Mouse (Mus musculus) cerebellum, postnatal 14 days (tissue): Measurements from ENCODE around the gene Rbm44.
A peak's percentile ranks its signal among the peaks of the same experiment; 100 is the strongest.

ENCODE experiments used
- DNase-seq, 2 experiments: peaks; one replicate each; pipeline ENCODE4 v3.0.0; 2021; ENCODE audit warnings: mixed read lengths in 2 of 2

Rbm44 gene

DNA sequence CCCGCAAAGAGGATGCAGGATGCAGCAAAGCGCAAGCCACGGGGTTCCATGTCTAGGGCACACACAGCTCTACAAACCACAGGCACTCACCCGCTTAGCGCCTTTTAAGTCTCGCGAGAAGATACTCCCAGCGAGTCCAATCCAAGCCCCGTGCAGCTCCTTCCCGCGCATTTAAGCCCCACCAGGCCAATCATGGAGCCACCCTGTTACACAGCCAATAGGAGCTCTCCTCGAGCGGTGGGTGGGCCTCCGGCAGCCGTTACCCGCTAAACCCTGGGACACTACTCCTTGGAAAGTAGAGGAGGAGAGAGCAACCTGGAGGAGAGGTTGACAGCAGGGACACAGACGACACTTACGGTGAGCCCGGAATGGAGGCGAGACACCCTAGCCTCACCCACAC is at the start of gene Rbm44:
TSS of gene Rbm44 (plus strand) at position 277 of the 400 bp plus-strand sequence.
- no peak for DNase-seq

DNA sequence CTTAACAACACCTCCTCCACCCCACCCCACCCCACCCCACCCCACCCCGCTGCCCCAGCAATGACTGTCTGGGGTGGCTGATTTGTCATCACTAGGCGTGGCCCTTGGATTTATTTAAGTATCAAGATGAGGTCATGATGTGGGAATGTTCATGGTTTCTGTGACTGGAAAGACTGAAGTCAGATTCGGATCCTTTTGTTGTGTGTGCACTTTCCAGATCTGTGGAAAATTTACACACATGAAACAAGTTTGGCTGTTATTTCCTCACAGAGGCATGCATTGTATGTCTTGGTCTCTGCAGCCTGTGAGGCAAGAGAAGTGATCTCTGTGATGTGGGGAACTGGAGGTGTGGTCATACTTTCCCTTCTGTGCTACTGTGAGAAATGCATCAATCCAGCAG is 49.6 kb upstream of the Rbm44 start:
- no peak for DNase-seq

DNA sequence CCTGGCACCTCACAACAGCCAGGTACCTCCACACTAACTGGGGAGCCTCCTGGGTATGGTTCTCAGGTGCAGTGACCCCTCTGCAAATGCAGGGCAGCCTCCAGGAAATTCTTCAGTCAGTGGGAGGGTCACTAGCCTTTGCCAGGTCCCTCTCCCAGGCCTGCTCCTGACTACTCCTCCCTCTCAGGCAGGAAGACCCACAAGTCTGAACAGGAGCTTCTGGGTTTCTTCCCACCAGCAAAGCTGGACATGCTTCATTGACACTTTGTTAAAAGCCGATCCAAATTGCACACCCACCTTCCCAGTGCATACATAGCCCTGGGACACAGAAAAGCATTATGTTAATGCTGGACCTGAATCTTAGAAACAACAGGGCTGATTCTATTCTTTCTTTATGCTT is 49.0 kb upstream of the Rbm44 start:
- no peak for DNase-seq

DNA sequence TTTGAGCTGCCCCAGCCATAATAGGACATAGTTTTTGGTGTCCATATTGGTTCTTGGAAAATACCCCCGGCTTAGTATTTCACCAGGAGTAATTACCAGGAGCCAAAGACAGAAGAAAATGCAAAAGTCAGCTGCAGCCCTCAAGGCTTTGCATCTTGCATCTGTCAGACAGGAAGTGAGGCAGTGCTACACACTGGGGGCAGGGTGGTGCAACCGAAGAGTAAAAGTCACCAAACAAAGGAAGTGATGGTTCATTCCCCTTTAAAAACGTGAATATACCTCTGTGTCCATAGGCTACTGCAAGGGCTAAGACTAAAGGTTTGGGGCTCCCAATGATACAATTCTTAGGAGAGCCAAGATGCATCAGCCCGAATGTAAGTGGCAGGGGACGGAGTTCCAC is 48.4 kb upstream of the Rbm44 start:
- no peak for DNase-seq

DNA sequence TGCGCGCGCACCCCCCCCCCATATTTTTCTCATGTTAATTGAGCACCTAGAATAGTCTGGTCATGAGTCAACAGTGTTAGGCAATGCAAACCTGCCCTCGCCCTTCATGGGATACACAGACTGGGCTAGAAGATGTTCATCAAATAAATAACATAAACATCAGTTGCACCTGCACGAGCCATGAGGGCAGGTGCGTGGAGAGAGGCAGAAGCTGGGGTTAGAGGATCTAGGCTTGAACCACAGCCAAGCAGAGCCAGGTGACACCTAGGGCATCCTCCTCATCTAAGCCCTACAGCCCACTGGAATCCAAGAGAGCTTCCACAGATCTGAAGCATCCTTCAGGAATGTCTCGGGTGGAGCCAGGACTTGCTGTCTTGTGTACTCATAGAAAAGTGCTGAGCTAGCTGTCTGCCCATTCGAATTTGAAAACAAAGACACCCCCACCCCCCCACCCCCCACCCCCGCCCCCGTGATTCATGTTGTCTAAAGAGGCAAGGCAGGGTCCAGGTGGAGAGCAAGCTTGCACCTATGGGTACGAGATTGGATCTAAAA is 47.5 kb upstream of the Rbm44 start:
- no peak for DNase-seq

DNA sequence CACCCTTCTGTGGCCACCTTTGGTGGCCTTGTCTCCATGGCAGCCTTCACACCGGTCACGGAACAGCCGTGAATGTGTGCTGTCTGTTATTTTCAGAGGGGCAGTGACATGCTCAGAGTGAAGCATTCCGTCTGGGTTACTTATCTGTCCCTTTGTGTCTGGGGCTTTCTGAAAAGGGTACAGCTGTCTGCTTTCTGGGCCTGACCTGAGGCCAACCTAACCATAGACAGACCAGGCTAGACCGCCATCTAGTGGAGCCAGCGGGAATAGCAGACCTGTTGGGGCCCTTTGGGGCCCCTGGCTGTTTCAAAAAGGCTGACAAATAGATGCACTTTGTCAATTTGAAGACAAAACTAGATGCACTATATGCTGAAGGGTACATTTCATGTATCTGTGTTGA is 46.0 kb upstream of the Rbm44 start:
- peak; percentile 79 to 86 for DNase-seq

DNA sequence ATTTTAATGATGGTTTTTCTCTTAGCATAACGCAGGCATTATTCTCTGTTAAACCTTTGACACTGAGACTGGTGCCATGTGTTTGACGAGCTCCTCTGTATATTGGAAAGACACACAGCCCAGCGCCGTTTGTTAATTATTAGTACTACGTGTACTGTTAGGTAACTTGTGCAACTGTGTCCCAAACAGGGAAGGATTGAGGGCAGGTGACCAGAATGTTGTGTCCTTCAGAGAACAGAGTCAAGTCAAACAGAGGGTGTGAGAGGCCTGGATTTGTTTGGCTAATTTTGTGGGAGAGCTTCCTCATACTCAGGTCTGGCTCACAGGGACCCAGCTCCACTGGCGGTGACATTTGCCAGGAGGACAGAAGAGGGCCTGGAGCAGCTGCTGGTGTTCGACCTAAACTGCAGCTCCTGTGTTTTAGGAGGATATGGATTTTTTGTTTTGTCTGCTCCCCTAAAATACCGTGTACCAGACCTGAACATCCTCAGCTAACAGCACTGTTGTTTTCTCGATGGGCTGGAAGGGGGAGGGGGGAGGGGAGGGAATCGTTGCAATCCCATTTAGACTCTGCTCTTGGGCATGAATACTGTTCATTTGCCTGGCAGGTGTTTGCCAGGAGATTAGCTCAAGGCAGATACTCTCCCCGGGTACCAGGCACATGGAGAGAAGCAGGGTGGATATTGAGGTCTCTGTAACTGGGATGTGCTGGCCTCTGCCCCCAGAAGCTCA is 43.0 kb upstream of the Rbm44 start:
- no peak for DNase-seq

DNA sequence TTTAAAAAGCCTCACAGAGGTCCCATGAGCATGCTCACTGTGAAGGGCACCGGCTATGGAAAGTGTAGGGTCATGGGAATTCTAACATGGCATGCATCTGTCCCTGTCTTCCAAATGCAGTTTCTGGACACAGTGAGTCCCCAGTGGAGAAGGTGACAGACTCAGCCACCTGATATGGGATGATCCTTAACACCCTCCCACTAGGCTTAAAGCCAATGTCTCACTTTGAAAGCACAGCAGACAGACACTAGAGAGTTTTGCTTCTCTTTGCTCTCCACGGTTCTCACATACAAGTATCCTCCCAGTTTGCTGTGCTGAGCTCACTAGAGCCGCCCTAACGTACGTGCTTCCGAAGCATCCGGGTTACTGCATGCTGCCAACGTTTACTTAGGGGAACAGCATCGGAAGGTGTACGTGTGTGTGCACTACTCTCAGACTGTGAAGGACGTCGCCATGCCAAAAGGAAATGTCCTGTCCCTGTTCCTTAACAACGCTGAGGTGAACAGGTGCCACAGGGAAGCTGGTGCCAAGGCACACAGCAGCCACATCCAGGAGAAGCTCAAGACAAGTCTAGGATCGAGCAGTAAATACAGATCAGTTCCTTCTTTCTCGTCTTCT is 41.4 kb upstream of the Rbm44 start:
- no peak for DNase-seq

DNA sequence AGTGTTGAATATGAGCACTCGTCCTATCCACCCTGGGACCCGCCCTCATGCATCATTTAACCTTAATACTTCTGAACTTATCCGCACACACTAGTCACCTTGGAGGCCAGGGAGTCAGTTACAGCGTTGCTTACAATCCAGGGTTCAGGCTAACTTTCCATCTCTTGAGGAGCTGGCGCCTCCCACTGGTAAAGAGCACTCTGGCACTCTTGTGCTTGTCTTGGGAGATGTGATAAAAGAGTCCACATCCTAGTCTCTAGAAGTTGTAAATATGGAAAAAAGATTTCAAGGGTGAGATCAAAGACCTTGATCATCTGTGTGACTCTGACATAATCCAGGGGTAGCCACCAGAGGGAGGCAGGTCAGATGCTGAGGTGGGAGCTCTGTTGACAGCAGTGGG is 37.3 kb upstream of the Rbm44 start:
- DNase-seq = peak in 1 of 2 experiments; percentile 17

DNA sequence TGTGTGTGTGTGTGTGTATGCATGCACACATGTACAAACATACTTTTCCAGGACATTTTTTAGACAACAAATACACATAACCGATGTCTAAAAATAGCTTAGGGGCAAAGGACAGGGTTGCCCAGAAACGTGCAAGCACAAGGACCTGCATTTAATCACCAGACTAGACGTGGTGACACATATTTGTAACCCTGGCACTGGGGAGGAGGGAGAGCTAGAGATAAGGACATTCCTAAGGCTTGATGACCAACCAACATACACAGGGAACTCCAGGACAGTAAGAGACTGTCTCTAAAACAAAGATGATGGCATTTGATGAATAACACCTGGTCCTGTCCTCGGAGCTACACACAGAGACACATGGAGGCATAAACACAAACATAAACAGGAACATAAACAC is 35.6 kb upstream of the Rbm44 start:
- no peak for DNase-seq

DNA sequence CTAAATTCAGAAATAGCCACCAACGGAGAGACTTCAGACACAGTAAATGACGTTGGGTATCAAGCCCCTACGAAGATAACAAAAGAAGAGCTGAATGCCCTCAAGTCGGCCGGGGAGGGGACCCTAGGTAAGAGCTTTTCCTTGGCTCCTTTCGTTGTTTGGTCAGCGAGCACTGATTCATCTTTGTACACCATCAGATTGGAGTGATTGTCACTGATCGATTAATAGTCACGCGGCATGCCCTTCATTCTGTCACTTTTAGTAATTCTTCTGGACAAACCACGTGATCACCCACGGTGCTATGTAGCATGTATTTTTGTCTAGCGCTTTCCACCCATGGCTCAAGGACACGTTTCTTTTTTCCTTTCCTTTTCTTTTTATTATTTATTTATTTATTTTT is 32.7 kb upstream of the Rbm44 start:
- DNase-seq = no peak

DNA sequence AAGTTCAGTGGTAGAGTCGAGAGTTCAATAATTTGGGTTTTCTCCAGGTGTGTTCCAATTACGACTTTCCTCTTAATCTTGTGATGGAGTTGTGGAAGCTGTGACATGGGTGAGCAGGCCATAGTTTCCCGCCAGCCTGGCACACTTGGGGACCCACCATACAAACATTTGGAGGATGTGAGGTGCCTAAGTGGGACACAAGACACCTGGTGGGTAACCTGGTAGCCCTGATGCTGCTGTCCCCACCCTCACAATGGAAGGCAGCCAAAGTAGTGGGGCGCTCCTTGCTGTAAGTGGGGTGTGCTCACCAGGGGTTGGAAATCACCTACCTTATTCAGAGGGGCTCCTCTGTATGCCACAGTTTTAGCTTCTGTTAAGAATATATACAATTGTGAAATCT is 32.3 kb upstream of the Rbm44 start:
- no peak for DNase-seq

DNA sequence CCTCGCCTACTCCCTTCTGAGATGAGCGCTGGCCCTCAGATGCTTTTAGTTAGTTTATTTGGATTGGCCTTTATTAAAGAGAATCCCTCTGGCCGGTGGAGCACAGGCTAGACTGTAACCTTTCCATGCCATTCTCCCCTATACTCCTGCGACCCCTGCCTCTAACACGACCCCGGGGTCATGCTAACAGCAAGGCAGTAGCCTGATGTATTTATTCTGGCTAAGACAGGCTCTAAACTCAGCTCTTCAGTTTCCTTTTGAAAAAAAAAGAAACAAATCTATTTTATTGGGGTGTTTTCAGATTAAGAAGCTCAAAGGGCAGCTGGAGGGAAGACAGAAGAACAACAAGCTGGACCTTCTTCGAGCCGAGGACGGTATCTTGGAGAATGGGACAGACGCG is 22.8 kb upstream of the Rbm44 start:
- DNase-seq = no peak

DNA sequence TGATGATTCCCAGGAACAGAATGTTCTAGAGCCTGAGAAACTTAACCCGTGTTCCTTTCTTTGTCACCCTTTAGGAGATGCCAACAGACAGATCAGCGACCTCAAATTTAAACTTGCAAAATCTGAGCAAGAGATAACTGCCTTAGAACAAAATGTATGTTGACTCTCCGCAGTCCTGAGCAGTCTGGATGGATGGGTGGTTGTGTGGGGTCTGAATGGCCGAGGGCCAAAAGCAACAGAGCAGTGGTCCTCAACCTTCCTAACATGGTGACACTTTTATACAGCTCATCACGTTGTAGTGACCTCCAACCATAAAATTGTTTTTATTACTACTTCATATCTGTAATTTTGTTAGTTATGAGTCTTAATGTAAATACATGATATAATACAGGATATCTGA is 21.9 kb upstream of the Rbm44 start:
- no peak for DNase-seq

DNA sequence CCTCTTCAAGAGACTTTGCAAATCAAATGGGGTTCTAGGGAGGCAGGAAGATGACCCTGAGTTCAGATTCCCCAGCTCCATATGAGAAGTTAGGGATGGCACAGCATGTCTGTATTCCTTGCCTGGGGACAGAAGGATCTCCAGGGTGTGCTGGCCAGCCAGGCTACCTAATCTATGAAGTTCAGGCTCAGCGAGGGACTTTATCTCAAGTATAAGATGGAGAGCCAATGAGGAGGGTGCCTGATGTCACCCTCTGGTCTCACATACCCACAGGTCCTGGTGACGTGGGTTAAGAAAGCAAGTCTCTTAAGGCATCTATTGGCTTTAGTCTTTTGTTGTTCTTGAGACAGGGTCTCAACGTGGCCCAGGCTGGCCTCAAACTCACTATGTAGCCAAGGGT is 21.4 kb upstream of the Rbm44 start:
- DNase-seq = no peak

DNA sequence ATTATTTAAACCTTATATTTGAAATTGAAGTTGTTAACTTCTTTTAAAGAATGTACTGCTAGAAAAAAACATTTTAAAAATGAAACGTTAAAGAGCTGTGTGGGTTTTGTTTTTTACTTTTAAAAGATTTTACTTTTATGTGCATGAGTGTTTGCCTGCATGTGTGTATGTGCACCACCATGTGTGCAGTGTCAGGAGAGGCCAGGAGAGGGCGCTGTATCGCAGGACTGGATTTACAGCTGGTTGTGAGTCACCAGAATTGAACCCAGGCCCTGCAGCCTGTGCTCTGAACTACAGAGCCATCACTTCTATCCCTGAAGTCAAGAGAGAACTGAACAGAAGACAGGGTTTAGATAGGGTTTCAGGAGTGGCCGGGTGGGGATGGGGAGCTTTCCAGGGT is 16.0 kb upstream of the Rbm44 start:
- no peak for DNase-seq

DNA sequence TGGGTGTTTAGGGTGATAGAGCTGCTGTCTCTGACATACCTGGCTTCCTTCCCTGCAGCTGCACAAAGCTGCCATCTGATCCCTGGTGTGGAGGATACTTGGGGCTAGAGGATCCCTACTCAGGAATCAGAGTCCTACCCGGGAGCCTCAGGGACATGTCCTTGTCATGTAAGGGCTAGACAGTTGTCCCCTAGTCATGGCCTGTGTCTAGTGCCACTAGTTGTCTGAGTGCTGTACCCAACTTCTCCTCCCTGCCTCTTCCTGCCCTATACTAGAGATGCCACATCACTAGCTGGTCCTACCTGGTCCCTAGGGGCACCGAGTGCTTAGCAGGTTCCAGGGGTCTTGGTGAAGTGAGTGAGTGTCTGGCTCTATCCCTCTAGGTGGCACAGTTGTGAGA is 7.9 kb upstream of the Rbm44 start:
- DNase-seq = no peak

DNA sequence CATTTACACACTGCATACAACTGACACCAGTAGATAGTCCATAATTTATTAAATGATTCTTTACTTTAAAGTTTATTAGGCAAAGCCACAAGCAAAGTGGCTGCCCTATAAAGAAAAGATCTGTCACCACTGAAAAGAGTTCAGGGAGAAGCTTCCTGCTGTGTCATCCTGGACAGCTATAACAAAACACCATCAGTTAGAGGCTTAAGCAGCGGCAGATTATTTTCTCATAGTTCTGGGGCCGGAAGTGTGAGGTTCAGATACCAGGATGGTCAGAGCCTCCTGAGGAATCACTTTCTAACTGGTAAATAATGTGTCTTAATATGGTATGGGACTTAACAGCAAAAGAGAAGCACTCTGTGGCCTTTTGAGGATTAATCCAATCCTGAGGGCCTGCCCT is 6.6 kb downstream of the Rbm44 start:
- no peak for DNase-seq

DNA sequence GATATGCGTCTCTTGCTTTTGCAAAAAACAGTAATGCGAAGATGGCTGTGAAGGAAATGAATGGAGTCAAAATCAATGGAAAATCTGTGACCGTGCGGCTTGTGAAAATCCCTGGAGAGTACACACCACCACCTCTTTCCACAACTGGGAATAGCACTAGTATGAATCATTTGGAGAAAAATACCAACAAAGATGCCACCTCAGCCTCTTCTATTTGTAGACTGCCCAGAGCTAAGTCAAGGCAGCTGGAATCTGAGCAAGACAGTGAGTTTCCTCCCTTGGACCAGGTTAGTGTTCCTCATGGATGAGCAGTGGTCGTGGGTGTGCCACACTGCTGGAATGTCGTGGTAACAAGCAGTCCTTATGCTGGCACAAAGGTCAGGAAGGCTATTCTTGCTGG is 21.9 kb downstream of the Rbm44 start:
- no peak for DNase-seq

DNA sequence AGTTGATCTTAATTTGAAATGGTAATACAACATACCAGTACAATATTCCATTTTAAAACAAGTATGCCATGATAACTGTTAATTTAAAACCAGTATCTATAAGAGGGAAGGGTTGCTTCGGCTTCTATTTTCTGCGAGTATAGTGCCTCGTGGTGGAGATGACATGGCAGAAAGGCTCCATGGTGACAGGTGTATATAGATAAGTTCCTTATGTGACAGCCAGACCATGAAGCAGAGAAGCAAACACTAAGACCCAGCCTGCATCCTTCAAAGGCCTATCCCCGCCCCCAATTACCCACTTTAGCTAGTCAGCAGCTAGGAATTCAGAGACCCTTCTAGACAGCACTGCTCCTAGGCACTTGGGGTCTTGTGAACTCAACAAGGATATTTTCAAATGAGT is 24.3 kb downstream of the Rbm44 start:
- DNase-seq = no peak

DNA sequence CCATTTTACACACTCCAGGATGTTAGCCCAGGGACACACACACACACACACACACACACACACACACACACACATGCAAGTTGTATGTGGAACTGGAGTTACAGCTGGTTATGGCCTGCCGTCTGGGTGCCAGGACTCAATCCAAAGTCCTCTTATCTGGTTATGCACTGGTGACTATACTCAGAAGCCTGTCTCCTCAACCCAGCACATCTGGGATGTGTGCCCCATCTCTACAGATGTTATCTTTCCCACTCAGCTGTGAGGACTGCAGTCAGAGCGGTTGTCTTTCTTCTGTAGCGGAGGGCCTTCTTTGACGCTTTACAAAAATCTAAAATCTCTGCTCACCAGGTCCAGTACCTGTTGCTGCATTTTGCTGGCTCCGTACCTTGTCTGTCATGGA is 29.9 kb downstream of the Rbm44 start:
- no peak for DNase-seq

DNA sequence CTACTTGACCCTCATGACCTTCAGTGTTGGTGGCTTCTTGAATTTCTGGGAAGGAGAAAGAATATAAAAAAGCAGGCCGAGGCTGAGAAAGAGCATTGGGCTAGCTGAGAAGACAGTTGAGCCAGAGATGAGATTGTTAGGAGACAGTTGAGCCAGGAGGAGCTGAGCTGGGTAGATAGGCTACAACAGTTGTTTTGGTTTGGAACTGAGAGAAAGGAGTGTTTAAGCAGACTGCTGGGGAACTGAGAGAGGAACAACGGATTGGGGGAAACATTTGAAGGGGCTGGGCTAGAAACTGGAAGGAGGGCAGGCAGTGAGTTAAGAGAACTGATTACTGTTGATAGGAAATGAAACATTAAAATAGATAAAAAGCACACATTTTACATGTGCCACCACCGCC is 31.1 kb downstream of the Rbm44 start:
- DNase-seq = no peak

DNA sequence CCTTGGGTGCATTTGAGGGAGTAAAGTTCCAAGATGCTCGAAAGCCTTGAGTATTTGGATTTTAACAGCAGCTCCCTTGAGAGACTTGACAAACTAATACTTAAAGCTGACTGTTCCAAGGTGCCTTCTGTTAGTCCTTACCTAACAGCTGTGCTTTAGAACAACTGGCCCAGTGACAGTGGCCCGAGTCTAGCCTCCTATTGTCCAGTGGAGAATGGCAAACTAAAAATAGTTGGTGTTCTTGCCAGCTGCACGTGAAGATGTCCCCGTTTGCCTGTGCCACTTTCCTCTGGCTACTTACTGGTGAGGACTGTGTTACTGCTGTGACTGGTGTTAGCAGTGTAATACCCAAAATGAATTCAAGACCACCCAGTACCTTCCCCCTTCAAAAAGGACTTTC is 32.0 kb downstream of the Rbm44 start:
- DNase-seq = no peak

DNA sequence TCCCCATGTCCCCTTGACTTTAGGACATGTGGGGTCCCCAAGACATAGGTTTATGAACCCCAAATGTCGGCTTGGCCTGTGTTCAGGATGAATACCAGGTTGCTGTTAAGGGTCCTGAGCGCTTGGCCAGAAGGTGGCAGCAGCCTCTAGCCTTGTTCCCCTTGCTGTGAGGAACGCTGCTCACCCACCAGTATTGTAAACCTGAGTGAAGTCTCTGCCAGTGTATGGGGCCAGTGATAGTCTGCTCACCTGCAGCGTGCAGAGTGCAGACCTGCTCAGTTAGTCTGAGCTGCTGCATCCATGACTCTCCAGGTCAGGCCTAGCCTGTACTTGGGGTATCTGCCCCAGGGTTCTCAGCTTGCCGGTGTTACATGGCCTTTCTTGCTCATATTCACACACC is 34.2 kb downstream of the Rbm44 start:
- DNase-seq = peak; percentile 76 to 81
